Mouse (Mus musculus) kidney, postnatal 0 days (tissue): ENCODE data around the gene Prep. TPM values are rescaled to one million over a fixed set of nuclear protein-coding genes. Genes with fewer than 3 reads are reported as not detected.
A peak's percentile ranks its signal among the peaks of the same experiment; 100 is the strongest.

Experiments used
- ATAC-seq: fragments of 200-750 bp; cut with Nextera tagmentation; replicated peaks from 2 replicates; pipeline ENCODE4 v1.8.0; 2017; ENCODE audit warnings: low read depth, moderate number of reproducible peaks, moderate TSS enrichment, moderate library complexity; ENCODE audit not compliant: low FRiP score
- DNase-seq: peaks from one replicate; pipeline ENCODE4 v3.0.0-alpha.2; 2016; ENCODE audit warnings: low spot score
- H3K27ac ChIP-seq: fragments of 300-500 bp; sonication (generic); 2 replicates; pipeline ENCODE4 v1.5.1; 2014; ENCODE audit warnings: mild to moderate bottlenecking
- H3K27me3 ChIP-seq: fragments of 300-500 bp; sonication (generic); 2 replicates; pipeline ENCODE4 v1.6.1; 2014; ENCODE audit warnings: low read length, mixed read lengths; ENCODE audit not compliant: insufficient read depth
- H3K36me3 ChIP-seq: fragments of 300-500 bp; sonication (generic); 2 replicates; pipeline ENCODE4 v1.6.1; 2014; ENCODE audit warnings: low read length, mixed read lengths; ENCODE audit not compliant: insufficient read depth
- H3K4me1 ChIP-seq: fragments of 300-500 bp; sonication (generic); replicated peaks from 2 replicates; pipeline ENCODE4 v1.6.1; 2014; ENCODE audit warnings: antibody characterized with exemption, low read length, mixed read lengths; ENCODE audit not compliant: insufficient read depth
- H3K4me2 ChIP-seq: fragments of 300-500 bp; sonication (generic); 2 replicates; pipeline ENCODE4 v1.6.1; 2014; ENCODE audit warnings: mild to moderate bottlenecking, low read length, moderate library complexity, mixed read lengths
- H3K4me3 ChIP-seq: fragments of 300-500 bp; sonication (generic); replicated peaks from 2 replicates; pipeline ENCODE4 v1.5.1; 2014; ENCODE audit warnings: low read depth, low read length
- H3K9ac ChIP-seq: fragments of 300-500 bp; sonication (generic); 2 replicates; pipeline ENCODE4 v1.6.1; 2014; ENCODE audit warnings: low read depth, low read length
- H3K9me3 ChIP-seq: fragments of 300-500 bp; sonication (generic); replicated peaks from 2 replicates; pipeline ENCODE4 v1.6.1; 2016; ENCODE audit warnings: low read length, inconsistent platforms, mixed read lengths
- CTCF ChIP-seq: IDR thresholded peaks from 2 replicates; pipeline ENCODE4 v1.5.1; 2016; ENCODE audit warnings: antibody characterized with exemption, low read depth, mild to moderate bottlenecking, moderate library complexity
- WGBS: fragments of 180-500 bp; shearing (Covaris S2); extraction: QIAGEN DNeasy Blood & Tissue Kit; methylation state at CpG from one replicate; pipeline ENCODE4 v1.1.7; 2014; 5-methylcytosine and 5-hydroxymethylcytosine counted together
- polyA plus RNA-seq: library from polyadenylated mRNA; unstranded; fragments of >200 nt; fragmentation: Nextera tagmentation; extraction: Ambion mirVana; gene quantifications from 2 replicates; pipeline ENCODE4 v1.2.1, GENCODE M21; 2015

Prep gene
- polyA plus RNA-seq, 1 experiment from 2014 or later, result 12.8 TPM

- 93% methylated on average over 8 of the region's 8 CpGs for WGBS
- no peaks in the 10 kb centered on the region for H3K4me1 ChIP-seq
Observed at GRCm38 (mm10) chr10:45118389-45118788, 51.4 kb downstream of the Prep start.

GRCm38 (mm10) chr10:45121637-45122036, 54.6 kb downstream of the Prep start:
- no peak for TF ChIP-seq CTCF
- 97% methylated on average over 3 of the region's 3 CpGs for WGBS
- ATAC-seq, result no peak
- no peak overlapping the region for H3K4me2 ChIP-seq
- H3K4me1 ChIP-seq, result no peaks in the 10 kb centered on the region
- H3K27me3 ChIP-seq, result no peaks in the 10 kb centered on the region
- no peaks in the 10 kb centered on the region for H3K9me3 ChIP-seq
- H3K27ac ChIP-seq, result no peak overlapping the region
- no peak for DNase-seq
- H3K9ac ChIP-seq, result no peak overlapping the region
- H3K36me3 ChIP-seq, result peaks cover 37% of the 10 kb centered on the region
- no peak overlapping the region for H3K4me3 ChIP-seq

More at GRCm38 (mm10) chr10:45118389-45118788, 51.4 kb downstream of the Prep start:
- no peak overlapping the region for H3K9ac ChIP-seq
- H3K4me3 ChIP-seq, result no peak overlapping the region
- ATAC-seq (no peak), DNase-seq (no peak)
- no peaks in the 10 kb centered on the region for H3K9me3 ChIP-seq
- no peak overlapping the region for H3K4me2 ChIP-seq
- no peak overlapping the region for H3K27ac ChIP-seq
- peaks cover 27% of the 10 kb centered on the region for H3K36me3 ChIP-seq
- TF ChIP-seq CTCF, result no peak
- H3K27me3 ChIP-seq, result no peaks in the 10 kb centered on the region

GRCm38 (mm10) chr10:45122476-45122875, 55.5 kb downstream of the Prep start:
- Histone ChIP-seq H3K9ac (no peak overlapping the region), H3K9me3 (no peaks in the 10 kb centered on the region), H3K27me3 (no peaks in the 10 kb centered on the region), H3K4me3 (no peak overlapping the region), H3K4me1 (no peaks in the 10 kb centered on the region), H3K4me2 (no peak overlapping the region), H3K27ac (no peak overlapping the region), H3K36me3 (peaks cover 33% of the 10 kb centered on the region)
- 45% methylated on average over 5 of the region's 5 CpGs for WGBS
- ATAC-seq (no peak), DNase-seq (no peak)
- no peak for TF ChIP-seq CTCF

- DNase-seq (no peak), ATAC-seq (no peak)
- no peak overlapping the region for H3K27ac ChIP-seq
- no peaks in the 10 kb centered on the region for H3K4me1 ChIP-seq
- TF ChIP-seq CTCF, result no peak
- no peak overlapping the region for H3K4me3 ChIP-seq
- 73% methylated on average over 6 of the region's 6 CpGs for WGBS
- H3K9me3 ChIP-seq, result no peaks in the 10 kb centered on the region
- no peak overlapping the region for H3K9ac ChIP-seq
- no peaks in the 10 kb centered on the region for H3K27me3 ChIP-seq
- no peak overlapping the region for H3K4me2 ChIP-seq
- H3K36me3 ChIP-seq, result peaks cover 37% of the 10 kb centered on the region
Observed at GRCm38 (mm10) chr10:45123011-45123410, 56.0 kb downstream of the Prep start.

GRCm38 (mm10) chr10:45129105-45129504, 62.1 kb downstream of the Prep start:
- Histone ChIP-seq H3K4me1 (no peaks in the 10 kb centered on the region), H3K4me3 (no peak overlapping the region), H3K36me3 (peaks cover 20% of the 10 kb centered on the region; the same call in 1 of the 2 replicates), H3K27me3 (no peaks in the 10 kb centered on the region), H3K9me3 (no peaks in the 10 kb centered on the region), H3K27ac (peak overlapping the region; percentile 20; the same call in 1 of the 2 replicates), H3K4me2 (0 out of 2 replicates have a peak overlapping the region, but pooled peaks have one; percentile 6), H3K9ac (no peak overlapping the region)
- no peak for TF ChIP-seq CTCF
- 35% methylated on average over 11 of the region's 11 CpGs for WGBS
- DNase-seq (peak; percentile 54), ATAC-seq (no peak)

- Histone ChIP-seq H3K9me3 (no peaks in the 10 kb centered on the region), H3K9ac (no peak overlapping the region), H3K27me3 (no peaks in the 10 kb centered on the region), H3K4me3 (no peak overlapping the region), H3K4me2 (no peak overlapping the region), H3K4me1 (no peaks in the 10 kb centered on the region), H3K36me3 (peaks cover 20% of the 10 kb centered on the region; the same call in 1 of the 2 replicates), H3K27ac (no peak overlapping the region)
- ATAC-seq, result no peak
- WGBS, result 88% methylated on average over 6 of the region's 6 CpGs
- no peak for DNase-seq
- TF ChIP-seq CTCF, result no peak
Observed at GRCm38 (mm10) chr10:45130004-45130403, 63.0 kb downstream of the Prep start.

- no peak overlapping the region for H3K9ac ChIP-seq
- H3K4me2 ChIP-seq, result no peak overlapping the region
- 75% methylated on average over 4 of the region's 4 CpGs for WGBS
- no peaks in the 10 kb centered on the region for H3K9me3 ChIP-seq
- H3K27ac ChIP-seq, result no peak overlapping the region
- H3K36me3 ChIP-seq, result 0 out of 2 replicates have a peak, but pooled peaks cover 6% of the 10 kb centered on the region
- TF ChIP-seq CTCF, result peak; percentile 78
- H3K4me1 ChIP-seq, result no peaks in the 10 kb centered on the region
- H3K4me3 ChIP-seq, result no peak overlapping the region
- ATAC-seq, result no peak; the same call in 1 of the 2 replicates
- peak; percentile 11 for DNase-seq
- H3K27me3 ChIP-seq, result no peaks in the 10 kb centered on the region
Observed at GRCm38 (mm10) chr10:45132371-45132770, 65.4 kb downstream of the Prep start.
